Mouse (Mus musculus) bone marrow macrophage, adult 2 months (primary cell): ENCODE results near the gene Smo.

Experiments
- CTCF ChIP-seq: IDR thresholded peaks from 2 replicates; pipeline ENCODE4 v1.5.1; 2012; ENCODE audit warnings: low read depth, mild to moderate bottlenecking, low read length, moderate library complexity
- POLR2A ChIP-seq: IDR thresholded peaks from 2 replicates; pipeline ENCODE4 v1.6.1; 2012; ENCODE audit warnings: mild to moderate bottlenecking, low read depth, low read length, borderline replicate concordance

DNA sequence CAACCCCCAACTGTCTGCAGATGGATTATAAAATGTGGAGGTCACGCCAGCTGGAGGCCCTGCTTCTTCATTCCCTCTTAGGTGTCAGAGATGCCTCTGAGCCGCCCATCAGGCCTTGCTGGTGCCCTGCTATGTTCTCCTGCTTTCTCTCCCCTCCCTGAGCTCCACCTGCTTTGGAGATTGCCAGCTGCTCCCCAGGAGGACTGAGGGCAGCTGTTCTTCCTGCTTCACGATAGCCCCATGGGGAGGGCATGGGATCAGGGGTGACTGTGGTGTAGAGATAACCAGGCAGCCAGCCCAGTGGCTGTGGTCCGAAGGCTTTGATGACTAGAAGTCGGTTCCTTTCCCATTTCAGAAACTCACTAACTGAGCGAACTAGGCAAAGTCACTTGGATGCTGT, 34.3 kb upstream of the Smo start:
- TF ChIP-seq CTCF (no peak), POLR2A (no peak)
